Mouse (Mus musculus) bone marrow, adult 2 months (tissue): ENCODE measurements at regions not wholly inside any gene's neighbourhood (a gene's known extent, or its start where the extent isn't known, plus 50 kb on each side); places are given as distances from the start of the nearest gene placed in this dataset.
"Not testable (repeated sequence)": the region's sequence is repeated elsewhere in the genome, so short reads cannot be mapped to it uniquely, and the experiment has no call there.

Source experiments
- H3K27ac ChIP-seq: fragments of 200-500 bp; 2 replicates; pipeline ENCODE4 v1.5.1; 2012; ENCODE audit warnings: low read depth, mild to moderate bottlenecking, control low read depth, inconsistent platforms, low read length; ENCODE audit not compliant: control insufficient read depth, poor library complexity, insufficient read depth
- H3K4me1 ChIP-seq: fragments of 200-500 bp; 2 replicates; pipeline ENCODE4 v1.6.1; 2011; ENCODE audit warnings: low read length; ENCODE audit not compliant: control insufficient read depth, insufficient read depth
- H3K4me3 ChIP-seq: fragments of 200-500 bp; replicated peaks from 2 replicates; pipeline ENCODE3; 2011; ENCODE audit warnings: mild to moderate bottlenecking, low read depth, low read length, control low read depth; ENCODE audit not compliant: control insufficient read depth
- CTCF ChIP-seq: fragments of 200-500 bp; IDR thresholded peaks from 2 replicates; pipeline ENCODE4 v1.5.1; 2011; ENCODE audit warnings: low read length, control low read depth; ENCODE audit not compliant: control insufficient read depth, insufficient read depth
- POLR2A ChIP-seq: fragments of 200-500 bp; IDR thresholded peaks from 2 replicates; pipeline ENCODE4 v1.6.1; 2011; ENCODE audit warnings: low read depth, mild to moderate bottlenecking, control low read depth, low read length, borderline replicate concordance; ENCODE audit not compliant: control insufficient read depth
- WGBS: fragments of 180-500 bp; shearing (Covaris S2); methylation state at CpG from one replicate; pipeline ENCODE4 v1.1.7; 2018; 5-methylcytosine and 5-hydroxymethylcytosine counted together

GRCm38 (mm10) chr14:45810630-45811029, 152.7 kb upstream of the Ddhd1 start:
- Histone ChIP-seq H3K27ac (no peak overlapping the region), H3K4me3 (no peak overlapping the region), H3K4me1 (no peaks in the 10 kb centered on the region)
- WGBS = 69% methylated on average over 3 of the region's 3 CpGs
- TF ChIP-seq POLR2A (no peak), CTCF (no peak)

GRCm38 (mm10) chr14:45815598-45815997, 157.7 kb upstream of the Ddhd1 start:
- Histone ChIP-seq H3K27ac (no peak overlapping the region), H3K4me1 (no peaks in the 10 kb centered on the region), H3K4me3 (no peak overlapping the region)
- no peak for TF ChIP-seq CTCF
- no peak for TF ChIP-seq POLR2A
- WGBS = 82% methylated on average over 2 of the region's 2 CpGs

GRCm38 (mm10) chr14:45816611-45817010, 158.7 kb upstream of the Ddhd1 start:
- not testable (repeated sequence) for H3K4me3 ChIP-seq, H3K4me1 ChIP-seq, H3K27ac ChIP-seq
- WGBS = 91% methylated on average over 17 of the region's 17 CpGs

GRCm38 (mm10) chr14:45817756-45818155, 159.8 kb upstream of the Ddhd1 start:
- WGBS = 64% methylated on average over 3 of the region's 3 CpGs
- no peak overlapping the region for H3K27ac ChIP-seq
- no peaks in the 10 kb centered on the region for H3K4me1 ChIP-seq
- no peak overlapping the region for H3K4me3 ChIP-seq
- no peak for TF ChIP-seq CTCF
- no peak for TF ChIP-seq POLR2A

GRCm38 (mm10) chr14:45824601-45825000, 166.7 kb upstream of the Ddhd1 start:
- H3K27ac ChIP-seq = no peak overlapping the region
- no peak overlapping the region for H3K4me3 ChIP-seq
- 69% methylated on average over 2 of the region's 2 CpGs for WGBS
- TF ChIP-seq CTCF (no peak), POLR2A (no peak)
- H3K4me1 ChIP-seq = no peaks in the 10 kb centered on the region

- H3K4me3 ChIP-seq = no peak overlapping the region
- WGBS = 72% methylated on average over 3 of the region's 3 CpGs
- TF ChIP-seq CTCF (no peak), POLR2A (no peak)
- H3K27ac ChIP-seq = no peak overlapping the region
- no peaks in the 10 kb centered on the region for H3K4me1 ChIP-seq
Measured at GRCm38 (mm10) chr14:45826023-45826422, 168.1 kb upstream of the Ddhd1 start.

GRCm38 (mm10) chr14:45827096-45827495, 169.2 kb upstream of the Ddhd1 start:
- H3K4me3 ChIP-seq = no peak overlapping the region
- H3K4me1 ChIP-seq = no peaks in the 10 kb centered on the region
- 54% methylated on average over 1 of the region's 1 CpGs for WGBS
- H3K27ac ChIP-seq = no peak overlapping the region
- TF ChIP-seq CTCF (no peak), POLR2A (no peak)

GRCm38 (mm10) chr14:45830457-45830856, 172.5 kb upstream of the Ddhd1 start:
- WGBS = 77% methylated on average over 5 of the region's 5 CpGs
- no peak overlapping the region for H3K4me3 ChIP-seq
- no peaks in the 10 kb centered on the region for H3K4me1 ChIP-seq
- TF ChIP-seq POLR2A (no peak), CTCF (no peak)
- no peak overlapping the region for H3K27ac ChIP-seq

- TF ChIP-seq CTCF = no peak
- no peak for TF ChIP-seq POLR2A
- 80% methylated on average over 11 of the region's 11 CpGs for WGBS
- no peak overlapping the region for H3K27ac ChIP-seq
- no peak overlapping the region for H3K4me3 ChIP-seq
- no peaks in the 10 kb centered on the region for H3K4me1 ChIP-seq
Measured at GRCm38 (mm10) chr14:45837039-45837438, 179.1 kb upstream of the Ddhd1 start.
